Mouse (Mus musculus): Measurements from ENCODE around the gene Selp.
A peak's percentile ranks its signal among the peaks of the same experiment; 100 is the strongest.

Gene Selp

DNA sequence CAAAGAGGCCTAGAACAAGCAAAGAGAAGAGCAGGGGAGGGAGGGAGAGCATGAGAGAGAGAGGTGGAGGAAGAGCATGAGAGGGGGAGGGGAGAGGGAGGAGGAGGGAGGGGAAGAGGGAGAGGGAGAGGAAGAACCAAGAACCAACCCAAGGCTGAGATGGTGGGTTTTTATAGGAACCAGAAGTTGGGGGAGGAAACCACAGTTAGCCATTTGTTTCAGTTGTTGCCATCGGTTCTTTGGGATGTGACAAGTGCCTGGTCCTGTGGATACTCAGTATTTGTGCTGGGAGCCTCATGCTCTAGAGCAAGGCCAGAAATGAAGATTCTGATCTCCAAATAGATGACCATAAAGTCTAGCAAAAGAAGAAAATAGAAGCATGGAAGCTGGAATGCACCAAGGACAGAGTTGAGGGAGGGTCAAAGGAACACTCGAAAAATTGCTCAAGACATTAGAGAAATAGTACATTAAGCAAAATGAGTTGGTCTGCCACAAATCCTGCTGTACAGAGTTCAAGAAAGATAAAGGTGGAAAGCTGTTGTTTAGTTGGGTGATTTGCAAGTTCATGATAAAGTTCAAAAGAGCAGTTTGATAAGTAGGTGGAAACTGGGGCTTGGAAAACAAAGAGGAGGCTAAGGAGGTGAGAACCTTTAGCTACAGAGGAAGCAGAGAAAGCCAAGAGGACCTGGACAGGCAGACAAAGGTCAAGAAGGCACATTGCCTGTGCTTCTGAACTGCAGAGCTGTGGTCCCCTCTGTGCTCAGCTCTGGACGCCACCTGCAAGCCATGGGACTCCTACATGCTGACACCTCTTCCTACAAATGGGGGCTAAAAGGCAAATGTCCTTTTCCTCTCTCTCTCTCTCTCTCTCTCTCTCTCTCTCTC lies 5.1 kb downstream of the Selp start:
- DNase-seq: no peak

DNA sequence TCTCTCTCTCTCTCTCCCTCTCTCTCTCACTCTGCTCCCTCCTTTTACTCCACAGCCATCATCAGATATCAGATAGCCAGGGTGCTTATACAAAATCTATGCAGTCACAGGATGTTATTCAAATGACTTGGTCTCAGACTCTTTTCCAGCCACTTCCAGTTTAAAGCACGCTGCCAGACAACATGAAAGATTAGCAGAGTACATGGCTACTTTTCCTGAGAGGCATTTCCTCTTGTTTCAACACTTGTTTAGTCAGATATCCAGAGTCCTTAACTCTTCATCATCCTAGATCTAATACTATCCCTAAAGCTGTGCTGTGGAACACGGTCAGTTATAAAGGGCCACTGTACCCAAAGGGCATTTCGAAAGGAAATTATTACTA lies 5.7 kb downstream of the Selp start:
- no peak for DNase-seq

DNA sequence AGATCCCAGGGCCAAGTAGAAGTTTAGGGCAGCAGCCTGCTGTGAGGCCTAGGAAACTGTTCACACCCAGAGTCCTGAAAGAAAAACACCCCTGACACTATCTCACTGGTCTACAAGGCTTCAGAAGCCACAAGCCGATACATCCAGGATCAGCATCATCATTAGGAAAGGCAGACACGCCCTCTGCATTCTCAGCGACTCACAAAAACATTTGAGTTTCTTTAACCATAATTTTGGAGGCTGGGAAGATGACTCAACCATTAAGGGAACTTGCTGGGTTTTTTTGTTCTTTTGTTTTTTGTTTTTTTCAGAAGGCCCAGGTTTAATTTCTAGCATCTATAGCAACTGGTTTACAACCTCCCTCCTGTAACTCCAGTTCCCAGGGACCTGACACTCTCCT lies 8.8 kb downstream of the Selp start:
- no peak for DNase-seq

DNA sequence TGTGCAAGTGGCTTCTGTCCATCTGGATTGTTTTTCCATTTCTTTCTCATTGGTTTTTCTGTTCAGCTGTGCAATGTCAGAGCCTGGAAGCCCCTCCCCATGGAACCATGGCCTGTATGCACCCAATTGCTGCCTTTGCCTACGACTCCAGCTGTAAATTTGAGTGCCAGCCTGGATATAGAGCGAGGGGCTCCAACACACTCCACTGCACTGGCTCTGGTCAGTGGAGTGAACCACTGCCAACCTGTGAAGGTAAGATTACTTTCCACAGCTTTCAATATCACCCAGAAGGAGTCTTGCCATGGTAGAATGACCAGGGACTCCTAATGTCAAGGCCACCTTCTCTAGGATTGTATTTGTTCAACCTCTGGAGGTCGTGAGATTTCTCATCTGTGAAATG lies 14.9 kb downstream of the Selp start:
- DNase-seq: no peak

DNA sequence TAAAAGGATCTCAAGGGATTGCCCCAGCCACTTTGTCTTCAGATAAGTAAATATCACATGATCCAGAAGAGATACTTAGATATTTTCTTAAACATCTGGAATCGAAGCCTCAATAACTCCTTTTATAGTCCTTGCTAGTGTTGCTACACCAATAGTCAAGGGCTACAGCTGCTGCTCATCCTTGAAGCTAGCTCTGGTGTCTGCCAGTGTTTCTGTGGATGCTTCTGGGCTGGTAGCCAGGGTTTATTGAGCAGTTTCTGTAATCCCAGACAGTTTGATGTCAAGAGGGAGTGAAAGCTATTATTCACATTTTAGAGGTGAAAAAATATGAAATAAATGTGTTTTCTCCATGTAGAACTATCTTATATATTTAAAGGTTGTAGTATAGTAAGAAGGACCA lies 17.5 kb downstream of the Selp start:
- DNase-seq: no peak

DNA sequence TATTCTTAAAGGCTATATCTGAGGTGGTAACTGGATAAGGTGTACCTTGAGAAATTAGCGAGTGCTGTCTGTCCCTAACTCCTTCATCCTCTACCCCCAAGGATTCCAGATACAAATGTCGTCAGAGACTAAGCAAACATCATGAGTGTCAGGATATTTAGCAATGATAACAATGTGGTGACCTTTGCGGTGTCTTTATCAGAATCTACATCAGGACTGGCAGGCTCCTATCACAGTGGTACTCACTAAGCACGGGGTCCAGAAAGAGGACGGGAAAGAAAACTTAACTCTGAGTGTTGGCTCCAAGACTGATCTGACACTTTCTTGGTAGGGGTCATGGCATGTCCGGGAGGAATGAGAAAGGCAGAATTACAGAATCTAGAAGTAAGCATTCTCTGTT lies 19.0 kb downstream of the Selp start:
- no peak for DNase-seq

DNA sequence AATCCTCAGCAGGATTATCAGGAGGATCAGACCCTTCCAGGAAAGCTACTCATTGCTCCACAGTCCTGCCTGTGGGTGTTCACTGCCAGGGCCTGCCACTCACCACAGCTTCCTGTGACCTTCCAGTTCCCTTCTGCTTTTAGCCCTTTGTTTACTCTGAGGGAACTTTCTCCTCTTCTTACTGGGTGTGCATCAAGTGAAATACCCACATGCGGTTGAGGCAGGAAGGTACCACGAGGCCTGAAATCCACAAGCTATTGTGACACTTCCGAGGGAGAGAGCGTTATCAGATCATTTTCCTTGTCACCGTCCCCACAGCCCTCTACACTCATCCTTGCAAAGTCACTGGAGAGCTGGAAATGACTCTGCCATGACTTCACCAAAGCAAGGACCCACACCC lies 20.3 kb downstream of the Selp start:
- no peak for DNase-seq

DNA sequence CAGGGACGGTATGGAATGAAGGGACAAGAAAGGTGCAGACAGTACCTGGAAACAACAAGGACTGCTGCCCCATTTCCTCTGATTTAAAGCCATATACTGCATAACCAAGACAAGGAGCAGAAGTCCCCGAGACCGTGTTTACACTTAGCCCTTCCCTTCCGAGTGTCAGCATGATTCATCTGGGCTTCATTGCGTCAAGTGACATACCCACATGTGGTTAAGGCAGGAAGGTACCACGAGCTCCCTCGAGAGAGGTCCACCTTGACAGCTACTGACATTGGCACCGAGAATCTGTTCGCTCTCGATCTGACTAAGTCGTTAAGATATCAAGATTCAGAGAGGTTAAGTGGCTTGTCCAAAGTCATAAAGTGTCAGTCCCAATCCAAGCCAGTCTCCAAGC lies 20.9 kb downstream of the Selp start:
- DNase-seq: no peak

DNA sequence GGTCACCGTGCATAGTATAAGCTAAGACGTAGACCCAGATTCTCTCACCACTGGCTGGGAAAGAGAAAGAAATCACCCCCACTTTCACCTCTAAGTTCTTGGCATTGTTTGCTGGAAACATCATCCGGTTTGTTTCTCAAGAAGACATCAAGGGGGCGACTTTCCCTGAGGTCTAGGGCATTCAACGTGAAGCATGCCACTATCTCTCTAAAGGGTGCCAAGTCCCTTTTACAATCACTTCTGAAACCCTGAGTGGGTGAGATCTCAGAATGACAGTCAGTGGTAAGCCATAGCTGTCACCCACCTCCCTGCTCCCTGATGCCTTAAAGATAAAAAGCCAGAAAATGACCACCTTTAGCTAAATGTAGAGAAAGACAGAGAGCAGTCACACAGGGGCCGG lies 21.6 kb downstream of the Selp start:
- no peak for DNase-seq

DNA sequence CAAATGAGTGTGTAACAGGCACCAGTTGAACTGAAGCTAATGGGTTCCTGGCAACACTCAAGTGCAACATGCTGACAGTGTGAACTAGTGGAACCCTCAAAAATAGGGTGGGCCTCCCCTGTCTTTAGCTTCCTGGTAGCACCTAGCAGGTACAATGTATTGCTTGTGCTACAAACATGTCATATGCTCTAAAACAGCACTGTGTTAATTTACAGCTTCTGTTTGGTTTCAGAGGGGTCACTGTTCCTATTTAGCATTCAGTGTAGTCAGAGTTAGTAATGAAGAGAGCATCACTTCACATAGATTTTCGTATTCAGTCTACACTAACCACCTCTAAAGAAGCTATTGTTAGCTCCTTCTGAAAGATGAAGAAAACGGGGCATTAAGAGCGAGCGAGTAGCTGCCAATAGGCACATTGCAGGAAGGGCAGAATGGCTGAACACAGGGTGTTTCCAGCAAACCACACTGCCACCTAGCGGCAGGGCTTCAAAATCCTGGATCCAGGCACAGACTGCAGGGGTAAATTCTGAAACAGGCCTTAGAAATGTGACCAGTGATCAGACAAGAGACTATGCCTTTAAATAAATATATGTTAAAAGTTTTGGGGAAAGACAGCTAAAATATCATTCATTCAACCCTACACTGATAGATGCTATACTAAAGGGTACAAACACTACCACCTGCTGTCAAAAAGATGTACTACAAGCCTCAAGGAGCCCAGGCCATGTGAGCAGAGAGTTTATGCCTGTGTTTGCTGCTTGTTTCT lies 23.5 kb downstream of the Selp start:
- peak; percentile 11 for DNase-seq

DNA sequence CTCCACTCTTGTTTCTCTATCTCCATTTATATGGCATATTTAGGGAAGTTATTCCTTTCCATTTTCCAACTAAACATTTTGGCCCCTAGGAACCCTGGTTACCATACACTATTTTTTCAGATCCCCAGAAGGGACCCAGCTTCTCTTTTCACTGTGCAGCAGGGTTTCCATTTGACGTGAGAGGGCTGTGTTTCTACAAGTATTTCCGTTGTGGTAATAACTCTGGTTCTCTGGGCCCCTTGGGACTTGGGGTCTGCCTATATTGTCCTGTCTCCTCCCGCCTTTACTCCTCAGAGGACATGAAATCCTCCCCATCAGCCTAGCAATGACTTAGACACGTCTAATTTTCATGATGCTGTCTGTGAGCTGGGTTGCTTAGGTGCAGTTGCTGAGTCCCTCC lies 24.4 kb downstream of the Selp start:
- no peak for DNase-seq

DNA sequence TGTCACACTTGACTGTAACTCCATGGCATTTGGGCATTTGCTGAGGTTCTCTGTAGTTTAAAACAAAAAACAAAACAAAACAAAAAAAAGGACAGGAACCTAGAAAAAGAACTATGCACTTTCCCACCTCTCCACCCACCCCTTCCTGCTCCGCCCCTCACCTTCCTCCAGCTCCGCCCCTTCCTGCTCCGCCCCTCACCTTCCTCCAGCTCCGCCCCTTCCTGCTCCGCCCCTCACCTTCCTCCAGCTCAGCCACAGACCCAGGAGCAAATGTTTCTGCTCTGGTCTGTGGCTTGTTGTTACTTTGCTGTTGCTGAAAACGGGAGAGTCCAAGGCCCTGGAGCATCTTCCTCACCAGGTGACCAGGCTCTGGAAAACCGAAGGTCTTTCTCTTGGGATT lies 34.0 kb downstream of the Selp start:
- DNase-seq: no peak

DNA sequence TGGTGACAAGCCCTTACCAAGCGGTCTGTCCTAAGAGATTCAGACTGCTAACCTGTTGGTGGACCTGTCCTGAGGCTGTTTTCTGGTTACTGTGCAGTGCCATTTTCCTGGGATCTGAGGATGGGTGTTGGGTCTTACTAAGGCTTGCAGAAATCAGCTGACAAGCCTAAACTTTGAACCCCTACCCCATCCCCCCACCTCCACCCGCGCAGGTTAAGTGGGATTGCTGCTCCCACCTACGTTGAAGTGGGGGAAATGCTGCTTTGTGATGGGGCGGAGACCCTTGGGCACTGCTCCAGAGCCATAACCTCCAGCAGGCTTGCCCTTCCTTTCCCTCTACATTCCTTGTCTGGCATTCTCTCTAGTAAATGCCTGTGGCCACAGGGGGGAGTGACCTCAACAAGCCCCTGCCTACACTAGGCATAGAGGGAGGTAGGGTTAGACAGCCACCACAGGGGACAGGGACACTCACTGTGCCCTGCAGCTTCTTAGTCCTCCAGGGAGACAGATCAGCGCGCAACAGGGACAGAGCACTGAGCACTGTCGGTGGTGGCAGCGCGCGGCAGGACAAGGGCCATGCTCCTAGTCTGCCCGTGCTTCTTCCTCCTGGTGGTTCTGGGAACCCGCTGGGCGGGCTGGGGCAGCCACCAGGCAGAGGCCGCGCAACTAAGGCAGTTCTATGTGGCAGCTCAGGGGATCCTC lies 36.5 kb downstream of the Selp start, which contains the start of gene F5:
Gene F5 (plus strand): TSS at position 452 of the 702 bp plus-strand sequence.
- DNase-seq: no peak

DNA sequence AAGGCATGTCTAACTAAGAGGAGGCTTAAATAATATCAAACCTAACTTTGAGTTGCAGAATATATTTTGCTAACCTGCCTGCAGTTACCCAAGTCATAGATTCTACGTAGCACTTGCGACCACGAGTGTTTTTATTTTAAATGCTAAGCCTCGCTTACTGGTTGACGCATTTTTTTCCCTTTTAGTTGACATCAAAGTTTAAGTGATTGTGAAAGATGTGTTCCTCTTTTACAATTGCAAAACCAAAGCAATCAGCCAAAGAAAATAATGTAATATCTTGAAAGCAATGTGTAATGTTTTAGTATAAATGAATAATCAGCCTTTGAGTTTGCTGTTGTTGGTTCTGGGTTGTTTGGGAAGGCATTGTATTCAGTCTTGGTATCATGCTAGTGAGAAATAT lies 37.8 kb downstream of the Selp start:
- DNase-seq: no peak

DNA sequence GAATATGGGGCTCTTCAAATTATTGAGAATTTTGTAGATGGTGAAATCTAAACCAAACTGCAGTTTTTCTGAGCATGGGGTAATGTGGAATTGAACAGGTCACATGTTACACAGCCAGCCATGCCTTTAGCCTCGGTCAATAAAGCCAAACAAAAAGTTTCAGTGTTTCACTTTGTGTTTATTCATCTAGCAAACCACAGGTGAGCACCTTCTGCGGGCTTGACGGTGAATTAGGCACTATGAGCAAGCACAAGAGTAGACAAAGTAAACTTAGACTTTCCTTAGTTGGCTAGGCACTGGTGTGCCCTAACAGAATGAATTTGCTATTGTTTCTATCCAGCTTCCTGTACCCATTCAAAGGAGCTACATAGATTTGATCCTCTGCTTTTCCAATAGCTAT lies 39.9 kb downstream of the Selp start:
- DNase-seq: no peak

DNA sequence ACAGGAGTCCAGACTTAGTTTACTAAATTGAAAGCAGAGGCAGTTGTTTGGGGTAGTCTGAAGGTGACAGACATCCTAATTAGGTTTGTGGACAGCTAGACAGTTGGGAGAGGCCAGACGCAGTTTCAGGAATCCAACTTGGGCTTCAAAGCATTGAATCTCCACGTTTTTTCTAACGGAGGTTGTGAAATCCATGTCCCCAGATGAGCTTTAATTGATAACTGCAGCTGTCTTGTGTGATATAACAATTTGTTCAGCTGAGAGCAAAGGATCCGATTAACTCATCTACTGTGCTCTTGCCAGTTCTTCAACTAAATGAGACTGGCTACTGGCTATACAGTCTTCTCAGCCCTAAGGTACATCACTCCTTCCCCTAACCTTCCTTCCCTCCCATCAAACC lies 43.5 kb downstream of the Selp start:
- no peak for DNase-seq

DNA sequence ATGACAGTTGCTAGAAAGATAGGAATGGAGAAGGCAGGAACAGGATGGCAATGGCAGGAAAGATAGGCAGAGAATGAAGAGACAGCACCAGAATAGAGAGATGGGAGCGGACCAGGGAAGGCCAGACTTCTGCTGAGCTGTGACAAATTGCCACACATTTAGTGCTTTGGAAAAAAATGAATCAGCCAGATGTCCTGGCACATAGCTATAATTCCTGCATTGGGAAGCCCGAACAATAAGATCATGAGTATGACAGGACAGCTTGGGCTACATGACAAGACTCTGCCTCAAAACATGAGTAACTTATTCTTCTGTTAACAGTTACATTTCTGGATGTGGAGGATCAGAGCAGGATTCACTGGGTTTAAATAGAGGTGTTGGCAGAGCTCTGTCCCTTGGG lies 44.7 kb downstream of the Selp start:
- no peak for DNase-seq

DNA sequence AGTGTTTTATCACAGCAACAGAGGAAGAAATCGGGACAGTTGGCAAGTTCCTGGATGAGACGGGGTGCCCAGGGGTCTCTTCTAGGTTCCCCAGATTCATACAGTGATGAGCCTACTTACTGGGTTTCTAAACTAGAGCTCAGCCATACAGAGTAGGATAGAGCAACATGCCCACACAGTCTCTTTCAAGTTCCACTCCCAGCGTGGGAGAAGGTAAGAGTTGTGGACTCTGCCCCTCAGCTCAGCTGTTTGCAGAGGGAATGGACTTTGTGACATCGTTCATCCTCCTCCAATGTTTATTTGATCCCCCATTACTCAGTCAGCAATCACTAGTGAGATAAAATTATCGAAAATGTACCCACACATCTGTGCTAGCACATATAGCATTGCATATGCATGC lies 47.7 kb downstream of the Selp start:
- no peak for DNase-seq

DNA sequence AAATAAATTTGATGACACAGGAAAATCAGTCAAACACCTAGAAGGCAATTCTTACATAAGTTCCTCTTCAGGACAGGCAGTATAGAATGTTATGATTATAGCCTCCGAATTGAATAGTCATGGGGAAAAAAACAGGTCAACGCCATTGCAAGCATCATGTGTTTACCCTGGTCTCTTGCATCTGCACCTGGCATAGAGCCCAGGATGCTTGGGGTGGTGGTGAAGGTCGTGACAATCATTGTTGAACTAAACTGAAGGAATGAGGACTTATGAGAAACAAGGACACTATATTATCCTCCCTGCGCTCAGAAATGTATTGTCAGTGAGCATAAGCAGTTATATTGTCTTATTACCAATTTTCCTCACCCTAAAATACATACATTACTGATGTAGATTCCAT lies 53.8 kb downstream of the Selp start:
- no peak for DNase-seq

DNA sequence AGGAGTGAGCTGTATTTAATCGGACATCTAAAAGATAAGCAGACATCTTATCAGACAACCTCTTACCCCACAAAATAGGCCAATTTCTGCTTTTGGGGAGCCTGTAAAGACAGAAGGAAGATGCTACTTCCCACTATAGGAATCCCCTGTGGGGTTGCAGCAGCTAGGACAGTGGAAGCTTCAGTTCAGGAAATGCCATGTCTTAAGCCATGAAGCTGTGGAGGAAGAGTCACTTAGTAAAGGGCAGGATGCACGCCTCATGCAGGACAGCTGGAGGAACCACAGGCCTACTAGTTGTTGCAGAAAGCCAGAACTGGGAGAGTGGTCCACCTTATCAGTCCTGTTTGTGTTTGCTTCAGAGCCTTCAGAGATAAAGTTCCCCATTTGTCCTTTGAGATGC lies 55.4 kb downstream of the Selp start:
- DNase-seq: no peak

DNA sequence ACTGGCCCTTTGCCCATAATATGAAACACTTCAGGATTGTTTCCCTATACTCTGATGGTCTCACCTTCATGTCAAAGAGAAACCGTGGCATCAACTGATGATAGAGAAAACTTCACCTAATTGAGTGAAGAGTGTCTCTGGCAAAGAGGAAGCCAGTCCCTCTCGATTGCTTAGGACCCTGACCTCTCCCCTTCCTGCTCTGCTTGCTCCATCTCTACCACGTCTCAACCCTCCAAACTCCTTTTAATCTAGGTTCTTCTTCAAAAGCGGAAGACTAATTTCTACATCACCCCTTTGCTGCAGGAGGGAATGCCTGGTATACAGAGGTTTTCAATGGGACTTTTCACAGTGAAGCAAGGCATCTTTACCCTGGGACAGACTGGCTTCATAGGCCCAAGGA lies 58.1 kb downstream of the Selp start:
- no peak for DNase-seq

DNA sequence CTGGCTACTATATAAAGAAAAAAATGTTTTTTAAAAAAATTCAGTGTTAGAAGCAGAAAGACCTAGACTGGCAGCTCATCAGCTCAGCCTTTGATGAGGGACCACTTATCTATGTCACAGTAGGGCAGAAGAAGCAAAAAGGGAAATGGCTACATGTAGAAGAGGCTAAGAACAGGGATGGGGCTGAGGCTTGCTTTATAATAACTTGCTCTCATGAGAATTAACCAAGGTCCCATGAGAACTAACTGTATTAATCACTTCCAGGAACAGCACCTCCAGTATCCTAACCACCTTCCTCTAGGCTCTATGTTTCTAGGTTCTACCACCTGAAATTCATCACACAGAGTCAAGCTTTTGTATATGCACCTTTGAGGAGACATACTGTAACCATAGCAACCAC lies 61.8 kb downstream of the Selp start:
- DNase-seq: no peak

DNA sequence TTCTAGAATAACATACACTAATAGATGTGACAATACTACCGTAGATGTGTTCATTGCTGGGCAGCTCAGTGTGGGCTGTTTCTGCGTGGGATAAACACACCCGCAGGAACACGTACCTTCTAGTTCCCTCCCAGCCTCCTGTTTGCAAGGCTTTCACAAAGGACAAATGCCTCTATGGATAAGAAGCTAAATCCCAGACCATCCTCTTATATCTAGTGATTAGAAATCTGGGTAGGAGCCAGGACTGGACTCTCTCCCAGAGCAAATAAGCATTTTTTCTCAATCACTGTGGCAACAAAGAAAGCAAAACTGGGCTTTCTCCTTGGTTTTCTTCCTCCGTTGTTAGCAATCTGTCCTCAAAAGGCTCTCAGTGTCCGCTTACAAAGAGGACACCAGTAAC lies 63.4 kb downstream of the Selp start:
- no peak for DNase-seq
